Mouse (Mus musculus): Measurements from ENCODE around the gene Sema6d. TPM values are rescaled to one million over a fixed set of nuclear protein-coding genes. Genes with fewer than 3 reads are reported as not detected.

Sema6d gene
- polyA plus RNA-seq, 1 experiment from 2014 or later: 27.9 TPM

- no peaks in the 10 kb centered on the region for H3K27me3 ChIP-seq (ENCODE audit: control insufficient read depth, insufficient read depth, low read length)
These were observed 518.2 kb downstream of the Sema6d start for GRCm38 (mm10) chr2:124607986-124608385.

DNA sequence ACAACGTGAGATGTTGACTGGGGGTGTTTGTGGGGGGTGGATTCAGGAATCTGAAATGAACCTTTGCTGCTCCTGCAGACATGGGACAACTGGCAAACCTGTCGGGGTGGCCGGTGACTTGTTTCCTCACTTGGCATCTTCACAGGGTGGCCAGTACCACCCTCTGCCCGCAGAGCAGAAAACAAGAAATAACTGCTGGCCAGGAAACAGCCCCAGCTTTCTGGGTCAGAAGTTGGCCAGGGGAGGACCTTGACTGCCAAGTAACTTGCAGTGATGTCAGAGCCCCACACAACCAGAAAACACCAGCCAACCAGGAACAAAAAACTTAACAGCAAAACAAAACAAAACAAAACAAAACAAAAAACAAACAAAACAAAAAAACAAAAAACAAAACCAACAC, 518.8 kb downstream of the Sema6d start:
- no peaks in the 10 kb centered on the region for H3K36me3 ChIP-seq (ENCODE audit: control insufficient read depth, insufficient read depth, low read length)
- no peak overlapping the region for H3K4me3 ChIP-seq (ENCODE audit: low read depth, low read length)
- H3K9ac ChIP-seq (ENCODE audit: low read length): no peak overlapping the region
- WGBS: 66% methylated on average over 4 of the region's 4 CpGs
- DNase-seq (ENCODE audit: low spot score) (no peak), ATAC-seq (ENCODE audit: insufficient read depth, low FRiP score, low TSS enrichment) (no peak)
- H3K9me3 ChIP-seq (ENCODE audit: control insufficient read depth, low read length): no peaks in the 10 kb centered on the region
- H3K4me2 ChIP-seq (ENCODE audit: low read depth): no peak overlapping the region
- no peaks in the 10 kb centered on the region for H3K27me3 ChIP-seq (ENCODE audit: control insufficient read depth, insufficient read depth, low read length)
- no peak overlapping the region for H3K27ac ChIP-seq (ENCODE audit: low read depth, low read length)
- H3K4me1 ChIP-seq (ENCODE audit: control insufficient read depth, insufficient read depth, low read length): peaks cover 18% of the 10 kb centered on the region; the same call in 1 of the 2 replicates

More at GRCm38 (mm10) chr2:124607986-124608385, 518.2 kb downstream of the Sema6d start:
- Histone ChIP-seq H3K4me3 (ENCODE audit: low read depth, low read length) (no peak overlapping the region), H3K4me1 (ENCODE audit: control insufficient read depth, insufficient read depth, low read length) (peaks cover 14% of the 10 kb centered on the region; the same call in 1 of the 2 replicates), H3K9ac (ENCODE audit: low read length) (no peak overlapping the region), H3K36me3 (ENCODE audit: control insufficient read depth, insufficient read depth, low read length) (no peaks in the 10 kb centered on the region), H3K27ac (ENCODE audit: low read depth, low read length) (no peak overlapping the region), H3K4me2 (ENCODE audit: low read depth) (no peak overlapping the region), H3K9me3 (ENCODE audit: control insufficient read depth, low read length) (no peaks in the 10 kb centered on the region)
- WGBS: 54% methylated on average over 5 of the region's 5 CpGs
- ATAC-seq (ENCODE audit: insufficient read depth, low FRiP score, low TSS enrichment) (no peak), DNase-seq (ENCODE audit: low spot score) (no peak)

DNA sequence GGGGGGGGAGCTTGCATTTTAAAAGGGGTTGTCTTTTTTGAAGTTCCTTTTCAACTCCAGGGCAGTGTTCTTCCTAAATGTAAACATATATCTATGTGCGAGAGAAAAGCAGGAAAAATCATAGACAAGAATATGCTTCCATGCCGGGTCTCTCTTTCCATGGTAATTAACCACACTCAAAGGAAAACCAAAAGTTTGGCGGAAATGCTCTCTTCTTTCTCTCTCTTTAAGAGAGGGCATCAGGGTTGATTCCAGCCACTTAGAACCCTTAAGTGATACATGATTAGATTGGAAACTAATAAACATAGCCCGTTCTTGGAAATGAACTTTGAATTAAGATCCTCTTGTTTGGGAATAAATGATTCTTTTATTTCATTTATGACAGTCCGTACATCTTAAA, 519.2 kb downstream of the Sema6d start:
- Histone ChIP-seq H3K36me3 (ENCODE audit: control insufficient read depth, insufficient read depth, low read length) (no peaks in the 10 kb centered on the region), H3K9me3 (ENCODE audit: control insufficient read depth, low read length) (no peaks in the 10 kb centered on the region), H3K4me3 (ENCODE audit: low read depth, low read length) (peak overlapping the region; percentile 85), H3K4me1 (ENCODE audit: control insufficient read depth, insufficient read depth, low read length) (peaks cover 22% of the 10 kb centered on the region; the same call in 1 of the 2 replicates), H3K4me2 (ENCODE audit: low read depth) (peak overlapping the region; percentile 78), H3K27ac (ENCODE audit: low read depth, low read length) (no peak overlapping the region), H3K27me3 (ENCODE audit: control insufficient read depth, insufficient read depth, low read length) (no peaks in the 10 kb centered on the region), H3K9ac (ENCODE audit: low read length) (no peak overlapping the region)
- 22% methylated on average over 5 of the region's 5 CpGs for WGBS
- DNase-seq (ENCODE audit: low spot score) (no peak), ATAC-seq (ENCODE audit: insufficient read depth, low FRiP score, low TSS enrichment) (no peak)

DNA sequence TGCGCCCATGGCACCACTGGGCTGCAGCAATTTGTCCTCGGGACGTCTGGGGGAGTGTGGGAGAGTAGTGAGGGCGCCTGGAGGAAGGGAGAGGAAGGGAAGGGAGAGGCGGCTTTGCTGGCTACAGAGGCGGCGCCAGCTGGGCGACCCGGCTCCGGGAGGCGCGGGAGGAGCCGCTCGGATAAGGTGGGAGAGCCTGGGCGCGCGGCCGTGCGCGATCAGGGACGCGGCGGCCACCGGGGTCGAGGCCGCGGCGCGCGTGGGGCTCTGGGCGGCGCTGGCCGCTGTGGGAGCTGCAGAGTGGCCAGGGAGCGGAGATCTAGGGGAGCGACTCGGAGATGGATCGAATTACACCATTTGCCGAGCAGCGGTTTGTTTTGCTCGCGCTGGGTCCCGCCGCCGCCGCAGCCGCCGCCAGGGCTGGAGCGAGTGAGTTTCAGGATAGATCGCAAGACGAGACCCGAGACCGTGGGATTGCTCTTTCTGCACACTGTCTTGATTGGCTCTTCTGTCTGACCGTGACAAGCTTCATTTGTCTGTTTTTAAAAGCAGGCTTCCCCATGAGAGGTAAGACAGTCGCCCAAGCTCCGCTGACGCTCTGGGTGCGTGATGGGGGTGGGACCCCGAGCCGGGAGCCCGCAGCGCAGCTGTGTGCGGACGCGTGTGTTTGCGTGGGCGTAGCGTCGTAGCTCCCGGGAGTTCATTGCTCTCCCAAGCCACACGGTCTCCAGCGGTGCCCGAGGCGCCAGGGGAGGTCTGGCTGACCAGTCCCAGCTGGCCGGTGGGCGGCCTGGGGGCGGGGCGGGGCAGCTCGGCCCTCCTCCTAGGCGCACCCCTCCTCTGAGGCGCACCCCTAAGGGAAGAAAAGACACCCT, 520.2 kb downstream of the Sema6d start:
- no peaks in the 10 kb centered on the region for H3K36me3 ChIP-seq (ENCODE audit: control insufficient read depth, insufficient read depth, low read length)
- peak overlapping the region; percentile 88 for H3K27ac ChIP-seq (ENCODE audit: low read depth, low read length)
- no peaks in the 10 kb centered on the region for H3K27me3 ChIP-seq (ENCODE audit: control insufficient read depth, insufficient read depth, low read length)
- no peaks in the 10 kb centered on the region for H3K9me3 ChIP-seq (ENCODE audit: control insufficient read depth, low read length)
- under 1% methylated on average over 75 of the region's 80 CpGs for WGBS
- peaks cover 25% of the 10 kb centered on the region; the same call in 1 of the 2 replicates for H3K4me1 ChIP-seq (ENCODE audit: control insufficient read depth, insufficient read depth, low read length)
- peak; percentile 72 for ATAC-seq (ENCODE audit: insufficient read depth, low FRiP score, low TSS enrichment)
- peak overlapping the region; percentile 78 for H3K4me2 ChIP-seq (ENCODE audit: low read depth)
- peak overlapping the region; percentile 87 for H3K9ac ChIP-seq (ENCODE audit: low read length)
- peak overlapping the region; percentile 85 for H3K4me3 ChIP-seq (ENCODE audit: low read depth, low read length)
- peak; percentile 84 for DNase-seq (ENCODE audit: low spot score)

- DNase-seq (ENCODE audit: low spot score) (no peak), ATAC-seq (ENCODE audit: insufficient read depth, low FRiP score, low TSS enrichment) (peak; percentile 5; the same call in 1 of the 2 replicates)
- Histone ChIP-seq H3K9me3 (ENCODE audit: control insufficient read depth, low read length) (no peaks in the 10 kb centered on the region), H3K4me1 (ENCODE audit: control insufficient read depth, insufficient read depth, low read length) (peaks cover 25% of the 10 kb centered on the region; the same call in 1 of the 2 replicates), H3K36me3 (ENCODE audit: control insufficient read depth, insufficient read depth, low read length) (no peaks in the 10 kb centered on the region), H3K27me3 (ENCODE audit: control insufficient read depth, insufficient read depth, low read length) (no peaks in the 10 kb centered on the region), H3K4me3 (ENCODE audit: low read depth, low read length) (peak overlapping the region; percentile 85), H3K27ac (ENCODE audit: low read depth, low read length) (peak overlapping the region; percentile 88), H3K9ac (ENCODE audit: low read length) (peak overlapping the region; percentile 87), H3K4me2 (ENCODE audit: low read depth) (peak overlapping the region; percentile 78)
- WGBS: under 1% methylated on average over 38 of the region's 39 CpGs
These were observed 520.9 kb downstream of the Sema6d start for GRCm38 (mm10) chr2:124610586-124611105.

GRCm38 (mm10) chr2:124611226-124611625, 521.5 kb downstream of the Sema6d start:
- Histone ChIP-seq H3K9ac (ENCODE audit: low read length) (peak overlapping the region; percentile 87), H3K36me3 (ENCODE audit: control insufficient read depth, insufficient read depth, low read length) (no peaks in the 10 kb centered on the region), H3K27me3 (ENCODE audit: control insufficient read depth, insufficient read depth, low read length) (no peaks in the 10 kb centered on the region), H3K4me3 (ENCODE audit: low read depth, low read length) (peak overlapping the region; percentile 85), H3K4me2 (ENCODE audit: low read depth) (peak overlapping the region; percentile 78), H3K4me1 (ENCODE audit: control insufficient read depth, insufficient read depth, low read length) (peaks cover 25% of the 10 kb centered on the region; the same call in 1 of the 2 replicates), H3K9me3 (ENCODE audit: control insufficient read depth, low read length) (no peaks in the 10 kb centered on the region), H3K27ac (ENCODE audit: low read depth, low read length) (no peak overlapping the region)
- ATAC-seq (ENCODE audit: insufficient read depth, low FRiP score, low TSS enrichment) (no peak), DNase-seq (ENCODE audit: low spot score) (no peak)
- 16% methylated on average over 13 of the region's 13 CpGs for WGBS

GRCm38 (mm10) chr2:124612276-124612675, 522.5 kb downstream of the Sema6d start:
- peaks cover 25% of the 10 kb centered on the region; the same call in 1 of the 2 replicates for H3K4me1 ChIP-seq (ENCODE audit: control insufficient read depth, insufficient read depth, low read length)
- peak overlapping the region; percentile 36 for H3K27ac ChIP-seq (ENCODE audit: low read depth, low read length)
- WGBS: 23% methylated on average over 6 of the region's 6 CpGs
- no peaks in the 10 kb centered on the region for H3K9me3 ChIP-seq (ENCODE audit: control insufficient read depth, low read length)
- no peaks in the 10 kb centered on the region for H3K36me3 ChIP-seq (ENCODE audit: control insufficient read depth, insufficient read depth, low read length)
- peak; percentile 68 for DNase-seq (ENCODE audit: low spot score)
- peak overlapping the region; percentile 87; the same call in 1 of the 2 replicates for H3K9ac ChIP-seq (ENCODE audit: low read length)
- peak overlapping the region; percentile 78 for H3K4me2 ChIP-seq (ENCODE audit: low read depth)
- peak overlapping the region; percentile 85 for H3K4me3 ChIP-seq (ENCODE audit: low read depth, low read length)
- ATAC-seq (ENCODE audit: insufficient read depth, low FRiP score, low TSS enrichment): peak; percentile 49
- H3K27me3 ChIP-seq (ENCODE audit: control insufficient read depth, insufficient read depth, low read length): no peaks in the 10 kb centered on the region

GRCm38 (mm10) chr2:124612727-124613510, 523.1 kb downstream of the Sema6d start:
- Histone ChIP-seq H3K4me3 (ENCODE audit: low read depth, low read length) (peak overlapping the region; percentile 85), H3K27ac (ENCODE audit: low read depth, low read length) (peak overlapping the region; percentile 36; the same call in 1 of the 2 replicates), H3K4me2 (ENCODE audit: low read depth) (peak overlapping the region; percentile 78), H3K36me3 (ENCODE audit: control insufficient read depth, insufficient read depth, low read length) (no peaks in the 10 kb centered on the region), H3K4me1 (ENCODE audit: control insufficient read depth, insufficient read depth, low read length) (peaks cover 25% of the 10 kb centered on the region; the same call in 1 of the 2 replicates), H3K9ac (ENCODE audit: low read length) (peak overlapping the region; percentile 20; the same call in 1 of the 2 replicates), H3K9me3 (ENCODE audit: control insufficient read depth, low read length) (no peaks in the 10 kb centered on the region), H3K27me3 (ENCODE audit: control insufficient read depth, insufficient read depth, low read length) (no peaks in the 10 kb centered on the region)
- DNase-seq (ENCODE audit: low spot score) (no peak), ATAC-seq (ENCODE audit: insufficient read depth, low FRiP score, low TSS enrichment) (peak; percentile 3; the same call in 1 of the 2 replicates)
- 37% methylated on average over 10 of the region's 10 CpGs for WGBS

Data from neural tube, embryonic 11.5 days (tissue).